Mouse (Mus musculus): Measurements from ENCODE around the gene Mitf. TPM values are rescaled to one million over a fixed set of nuclear protein-coding genes. Genes with fewer than 3 reads are reported as not detected.

Mitf gene
- polyA plus RNA-seq, 1 experiment from 2014 or later: 1.0 TPM

GRCm38 (mm10) chr6:98015819-98016218, 209.0 kb downstream of the Mitf start:
- Histone ChIP-seq H3K27ac (no peak overlapping the region), H3K36me3 (replicated peaks) (no peaks in the 10 kb centered on the region), H3K27me3 (no peaks in the 10 kb centered on the region), H3K9me3 (no peaks in the 10 kb centered on the region), H3K4me3 (replicated peaks) (no peak overlapping the region), H3K9ac (no peak overlapping the region), H3K4me1 (peaks cover 6% of the 10 kb centered on the region; the same call in 1 of the 2 replicates), H3K4me2 (no peak overlapping the region)
- WGBS: 92% methylated on average over 5 of the region's 5 CpGs
- no peak for ATAC-seq (ENCODE audit: low FRiP score)

GRCm38 (mm10) chr6:98023876-98024275, 217.0 kb downstream of the Mitf start:
- H3K9ac ChIP-seq: no peak overlapping the region
- ATAC-seq (ENCODE audit: low FRiP score): no peak
- H3K4me3 ChIP-seq (replicated peaks): no peak overlapping the region
- WGBS: 68% methylated on average over 1 of the region's 1 CpGs
- H3K4me1 ChIP-seq: 0 out of 2 replicates have a peak, but pooled peaks cover 5% of the 10 kb centered on the region
- H3K36me3 ChIP-seq (replicated peaks): no peaks in the 10 kb centered on the region
- H3K4me2 ChIP-seq: no peak overlapping the region
- no peaks in the 10 kb centered on the region for H3K27me3 ChIP-seq
- no peaks in the 10 kb centered on the region for H3K9me3 ChIP-seq
- no peak overlapping the region for H3K27ac ChIP-seq

GRCm38 (mm10) chr6:98038513-98038912, 231.7 kb downstream of the Mitf start:
- WGBS: 65% methylated on average over 3 of the region's 3 CpGs
- H3K4me2 ChIP-seq: no peak overlapping the region
- H3K4me3 ChIP-seq (replicated peaks): no peak overlapping the region
- ATAC-seq (ENCODE audit: low FRiP score): no peak
- H3K27me3 ChIP-seq: no peaks in the 10 kb centered on the region
- no peak overlapping the region for H3K9ac ChIP-seq
- H3K36me3 ChIP-seq (replicated peaks): no peaks in the 10 kb centered on the region
- H3K9me3 ChIP-seq: no peaks in the 10 kb centered on the region
- no peaks in the 10 kb centered on the region for H3K4me1 ChIP-seq
- H3K27ac ChIP-seq: no peak overlapping the region

GRCm38 (mm10) chr6:98041795-98042194, 234.9 kb downstream of the Mitf start:
- Histone ChIP-seq H3K4me3 (replicated peaks) (no peak overlapping the region), H3K9me3 (no peaks in the 10 kb centered on the region), H3K9ac (no peak overlapping the region), H3K27me3 (no peaks in the 10 kb centered on the region), H3K27ac (no peak overlapping the region), H3K36me3 (replicated peaks) (no peaks in the 10 kb centered on the region), H3K4me2 (no peak overlapping the region), H3K4me1 (peaks cover 4% of the 10 kb centered on the region)
- 69% methylated on average over 7 of the region's 7 CpGs for WGBS
- no peak for ATAC-seq (ENCODE audit: low FRiP score)

- Histone ChIP-seq H3K27ac (0 out of 2 replicates have a peak overlapping the region, but pooled peaks have one; percentile 37), H3K36me3 (replicated peaks) (no peaks in the 10 kb centered on the region), H3K9me3 (no peaks in the 10 kb centered on the region), H3K27me3 (no peaks in the 10 kb centered on the region), H3K4me2 (no peak overlapping the region), H3K4me3 (replicated peaks) (no peak overlapping the region), H3K4me1 (peaks cover 28% of the 10 kb centered on the region), H3K9ac (no peak overlapping the region)
- no peak for ATAC-seq (ENCODE audit: low FRiP score)
- WGBS: 38% methylated on average over 11 of the region's 11 CpGs
Observed at GRCm38 (mm10) chr6:98046295-98047108, 239.7 kb downstream of the Mitf start.

- Histone ChIP-seq H3K4me1 (peaks cover 28% of the 10 kb centered on the region), H3K36me3 (replicated peaks) (no peaks in the 10 kb centered on the region), H3K4me3 (replicated peaks) (no peak overlapping the region), H3K9ac (no peak overlapping the region), H3K9me3 (no peaks in the 10 kb centered on the region), H3K27ac (no peak overlapping the region), H3K27me3 (no peaks in the 10 kb centered on the region), H3K4me2 (no peak overlapping the region)
- 65% methylated on average over 6 of the region's 6 CpGs for WGBS
- no peak for ATAC-seq (ENCODE audit: low FRiP score)
Observed at GRCm38 (mm10) chr6:98047741-98048140, 240.9 kb downstream of the Mitf start.

- Histone ChIP-seq H3K27me3 (no peaks in the 10 kb centered on the region), H3K36me3 (replicated peaks) (no peaks in the 10 kb centered on the region), H3K4me1 (peaks cover 28% of the 10 kb centered on the region), H3K4me2 (no peak overlapping the region), H3K9ac (no peak overlapping the region), H3K9me3 (no peaks in the 10 kb centered on the region), H3K4me3 (replicated peaks) (no peak overlapping the region), H3K27ac (peak overlapping the region; percentile 57)
- ATAC-seq (ENCODE audit: low FRiP score): peak; percentile 92
- WGBS: 26% methylated on average over 14 of the region's 14 CpGs
Observed at GRCm38 (mm10) chr6:98048671-98049438, 242.0 kb downstream of the Mitf start.

GRCm38 (mm10) chr6:98049551-98049950, 242.7 kb downstream of the Mitf start:
- H3K36me3 ChIP-seq (replicated peaks): no peaks in the 10 kb centered on the region
- no peak overlapping the region for H3K4me2 ChIP-seq
- no peak overlapping the region for H3K4me3 ChIP-seq (replicated peaks)
- WGBS: 11% methylated on average over 2 of the region's 2 CpGs
- no peaks in the 10 kb centered on the region for H3K9me3 ChIP-seq
- no peaks in the 10 kb centered on the region for H3K27me3 ChIP-seq
- H3K4me1 ChIP-seq: peaks cover 28% of the 10 kb centered on the region
- no peak overlapping the region for H3K9ac ChIP-seq
- H3K27ac ChIP-seq: peak overlapping the region; percentile 57
- 0 out of 2 replicates have a peak, but pooled peaks have one; percentile 59 for ATAC-seq (ENCODE audit: low FRiP score)

GRCm38 (mm10) chr6:98061878-98062277, 255.0 kb downstream of the Mitf start:
- H3K27ac ChIP-seq: no peak overlapping the region
- ATAC-seq (ENCODE audit: low FRiP score): no peak
- H3K4me2 ChIP-seq: no peak overlapping the region
- WGBS: 91% methylated on average over 13 of the region's 13 CpGs
- no peaks in the 10 kb centered on the region for H3K36me3 ChIP-seq (replicated peaks)
- H3K9me3 ChIP-seq: no peaks in the 10 kb centered on the region
- H3K4me1 ChIP-seq: peaks cover 14% of the 10 kb centered on the region
- H3K27me3 ChIP-seq: no peaks in the 10 kb centered on the region
- H3K9ac ChIP-seq: no peak overlapping the region
- no peak overlapping the region for H3K4me3 ChIP-seq (replicated peaks)

- ATAC-seq (ENCODE audit: low FRiP score): no peak
- no peaks in the 10 kb centered on the region for H3K27me3 ChIP-seq
- 7% methylated on average over 5 of the region's 5 CpGs for WGBS
- H3K4me3 ChIP-seq (replicated peaks): no peak overlapping the region
- no peaks in the 10 kb centered on the region for H3K9me3 ChIP-seq
- H3K27ac ChIP-seq: no peak overlapping the region
- no peak overlapping the region for H3K4me2 ChIP-seq
- H3K4me1 ChIP-seq: peaks cover 14% of the 10 kb centered on the region
- no peaks in the 10 kb centered on the region for H3K36me3 ChIP-seq (replicated peaks)
- H3K9ac ChIP-seq: no peak overlapping the region
Observed at GRCm38 (mm10) chr6:98064926-98065325, 258.1 kb downstream of the Mitf start.

- no peak for ATAC-seq (ENCODE audit: low FRiP score)
- no peaks in the 10 kb centered on the region for H3K27me3 ChIP-seq
- H3K9ac ChIP-seq: no peak overlapping the region
- H3K4me3 ChIP-seq (replicated peaks): no peak overlapping the region
- H3K4me2 ChIP-seq: no peak overlapping the region
- H3K9me3 ChIP-seq: no peaks in the 10 kb centered on the region
- peaks cover 14% of the 10 kb centered on the region for H3K4me1 ChIP-seq
- no peaks in the 10 kb centered on the region for H3K36me3 ChIP-seq (replicated peaks)
- WGBS: 84% methylated on average over 4 of the region's 4 CpGs
- no peak overlapping the region for H3K27ac ChIP-seq
Observed at GRCm38 (mm10) chr6:98066420-98066819, 259.6 kb downstream of the Mitf start.

Measured in forebrain, embryonic 12.5 days (tissue).